Mouse (Mus musculus): ENCODE measurements at regions not wholly inside any gene's neighbourhood (a gene's known extent, or its start where the extent isn't known, plus 50 kb on each side); places are given as distances from the start of the nearest gene placed in this dataset.
A peak's percentile ranks its signal among the peaks of the same experiment; 100 is the strongest.

GRCm38 (mm10) chr10:95085688-95086268, 141.1 kb upstream of the Plxnc1 start:
- no peak for DNase-seq

- DNase-seq: no peak
These were observed 138.9 kb upstream of the Plxnc1 start for GRCm38 (mm10) chr10:95083341-95084148.

GRCm38 (mm10) chr10:95082634-95083033, 138.0 kb upstream of the Plxnc1 start:
- no peak for DNase-seq

GRCm38 (mm10) chr10:95079979-95080378, 135.3 kb upstream of the Plxnc1 start:
- DNase-seq: no peak

GRCm38 (mm10) chr10:95076421-95076820, 131.8 kb upstream of the Plxnc1 start:
- DNase-seq: no peak

GRCm38 (mm10) chr10:95075897-95076296, 131.3 kb upstream of the Plxnc1 start:
- no peak for DNase-seq

GRCm38 (mm10) chr10:95074959-95075590, 130.4 kb upstream of the Plxnc1 start:
- DNase-seq: peak in 1 of 2 experiments; percentile 14

GRCm38 (mm10) chr10:95074381-95074780, 129.7 kb upstream of the Plxnc1 start:
- no peak for DNase-seq

- DNase-seq: no peak
These were observed 123.3 kb upstream of the Plxnc1 start for GRCm38 (mm10) chr10:95067971-95068370.

DNA sequence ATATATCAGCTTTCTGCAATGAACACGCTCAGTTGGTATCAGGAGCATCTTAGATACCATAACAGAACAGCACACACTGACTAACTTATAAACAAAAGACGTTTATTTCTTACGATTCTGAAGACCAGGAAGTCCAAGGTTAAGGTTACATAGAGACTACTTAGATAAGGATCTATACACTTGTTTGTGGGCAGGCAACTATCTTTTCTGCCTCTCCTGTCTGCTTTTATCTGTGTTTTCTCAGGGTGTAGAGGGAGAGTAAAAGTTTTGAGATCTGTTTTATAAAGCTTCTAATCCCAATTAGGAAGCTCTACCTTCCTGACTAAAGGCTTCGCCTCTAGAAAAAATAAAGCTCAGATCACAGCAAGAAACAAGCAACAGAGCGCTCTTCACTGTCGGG, 122.1 kb upstream of the Plxnc1 start:
- no peak for DNase-seq

GRCm38 (mm10) chr10:95059486-95060091, 115.0 kb upstream of the Plxnc1 start:
- no peak for DNase-seq

DNA sequence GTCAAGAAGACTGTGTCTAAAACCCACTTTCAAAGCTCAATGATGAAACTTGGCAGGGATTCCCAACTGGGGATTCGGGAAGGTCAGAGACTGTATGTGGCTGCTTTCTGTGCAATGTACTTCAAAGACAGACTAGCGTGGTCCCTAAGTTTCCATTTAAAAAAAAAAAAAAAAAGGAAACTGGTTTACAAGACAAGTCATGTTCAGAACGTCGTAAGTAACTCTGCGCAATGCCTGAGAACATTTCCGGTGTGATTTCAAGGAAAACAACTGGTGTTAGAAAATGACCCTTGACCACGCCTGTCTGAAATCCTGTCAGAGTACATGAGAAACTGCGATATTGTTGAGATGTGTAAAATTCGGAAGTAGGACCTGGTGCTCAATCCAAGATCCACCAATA, 114.4 kb upstream of the Plxnc1 start:
- no peak for DNase-seq

DNA sequence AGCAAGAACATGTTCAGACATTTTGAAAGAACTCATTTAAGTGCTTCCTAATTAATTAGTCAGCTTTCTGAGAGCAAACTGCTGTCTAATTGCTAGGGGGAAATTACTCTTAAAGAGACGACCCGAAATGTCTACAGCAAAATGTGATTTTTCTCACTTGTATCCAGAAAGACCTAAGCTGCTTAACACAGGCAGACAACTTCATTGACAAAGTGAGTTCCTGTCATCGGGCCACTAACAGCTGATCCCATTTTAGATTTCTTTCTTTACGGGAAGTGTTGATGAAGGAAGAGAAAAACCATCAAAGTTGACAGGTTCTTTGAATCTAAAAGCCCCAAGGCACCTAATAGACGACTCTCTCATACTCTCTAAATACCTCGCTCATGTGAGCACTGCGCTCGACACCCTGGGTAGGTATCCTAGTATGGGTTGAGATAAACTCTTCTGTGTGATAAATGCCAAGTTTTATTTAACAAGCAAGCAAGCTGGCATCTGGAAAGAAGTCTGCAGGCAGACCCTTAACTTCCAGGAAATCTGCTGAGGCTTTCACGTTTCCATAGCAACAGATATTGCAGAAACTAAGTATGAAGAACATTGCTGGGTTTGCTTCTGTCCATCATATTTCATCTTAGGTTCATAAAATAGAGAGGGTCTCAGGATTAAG, 112.5 kb upstream of the Plxnc1 start:
- no peak for DNase-seq

DNA sequence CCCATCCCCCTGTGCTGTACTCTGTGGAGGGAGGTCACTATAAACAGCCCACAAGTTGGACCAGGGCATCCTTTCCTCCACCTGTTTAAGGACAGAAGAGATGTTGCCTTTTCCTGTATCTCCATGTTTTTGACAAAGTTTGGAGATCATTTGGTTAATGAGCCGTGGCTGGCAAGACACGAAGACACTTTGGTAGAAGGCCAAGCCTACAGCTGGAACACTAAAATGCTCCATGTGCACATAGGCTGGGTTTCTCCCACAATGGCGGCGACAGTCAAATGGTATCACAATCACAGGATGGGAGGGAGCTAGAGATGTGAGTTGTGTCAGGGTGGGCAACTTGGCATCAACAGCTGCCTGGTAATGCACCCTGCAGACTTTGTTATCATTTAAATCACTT, 111.9 kb upstream of the Plxnc1 start:
- no peak for DNase-seq

DNA sequence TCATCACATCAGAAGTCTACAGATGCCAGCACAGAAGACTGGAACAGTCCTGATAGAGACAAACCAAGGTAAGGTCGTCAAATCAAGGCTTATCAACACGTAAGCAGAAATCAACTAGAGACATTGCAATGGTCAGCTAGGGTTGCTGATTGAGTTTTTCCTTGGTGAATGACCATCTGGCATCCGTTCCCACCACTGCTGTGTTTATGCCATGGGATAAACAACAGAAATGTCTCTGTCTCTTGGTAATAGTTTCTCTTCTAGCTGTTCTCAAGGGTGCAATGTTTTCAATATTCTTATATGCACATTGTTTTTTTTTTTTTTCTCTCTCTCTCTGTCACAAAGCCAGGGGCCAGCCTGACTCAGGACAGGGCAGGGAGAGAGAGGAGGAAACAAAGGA, 110.2 kb upstream of the Plxnc1 start:
- no peak for DNase-seq

GRCm38 (mm10) chr10:95048790-95049189, 104.2 kb upstream of the Plxnc1 start:
- DNase-seq: no peak

DNA sequence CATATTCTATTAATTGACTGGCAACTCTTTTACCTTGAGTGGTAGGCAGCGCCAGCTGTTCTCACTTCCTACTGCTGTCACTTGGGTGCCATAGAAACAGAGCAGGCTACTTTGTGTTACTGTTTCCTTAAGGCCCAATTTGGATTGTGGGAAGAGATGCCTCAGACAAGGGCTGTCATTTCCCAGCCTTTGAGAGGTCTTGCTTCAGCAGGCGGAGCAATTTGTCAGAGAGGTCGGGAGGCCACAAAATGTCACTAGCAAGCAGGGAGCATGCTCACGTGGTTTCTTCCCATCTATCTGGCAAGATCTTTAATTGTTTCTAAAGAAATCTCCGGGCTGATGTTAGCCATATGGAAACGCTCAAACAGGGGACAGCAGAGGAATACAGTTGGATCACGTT, 99.3 kb upstream of the Plxnc1 start:
- DNase-seq: no peak

GRCm38 (mm10) chr10:95040258-95040895, 95.7 kb upstream of the Plxnc1 start:
- DNase-seq: no peak

DNA sequence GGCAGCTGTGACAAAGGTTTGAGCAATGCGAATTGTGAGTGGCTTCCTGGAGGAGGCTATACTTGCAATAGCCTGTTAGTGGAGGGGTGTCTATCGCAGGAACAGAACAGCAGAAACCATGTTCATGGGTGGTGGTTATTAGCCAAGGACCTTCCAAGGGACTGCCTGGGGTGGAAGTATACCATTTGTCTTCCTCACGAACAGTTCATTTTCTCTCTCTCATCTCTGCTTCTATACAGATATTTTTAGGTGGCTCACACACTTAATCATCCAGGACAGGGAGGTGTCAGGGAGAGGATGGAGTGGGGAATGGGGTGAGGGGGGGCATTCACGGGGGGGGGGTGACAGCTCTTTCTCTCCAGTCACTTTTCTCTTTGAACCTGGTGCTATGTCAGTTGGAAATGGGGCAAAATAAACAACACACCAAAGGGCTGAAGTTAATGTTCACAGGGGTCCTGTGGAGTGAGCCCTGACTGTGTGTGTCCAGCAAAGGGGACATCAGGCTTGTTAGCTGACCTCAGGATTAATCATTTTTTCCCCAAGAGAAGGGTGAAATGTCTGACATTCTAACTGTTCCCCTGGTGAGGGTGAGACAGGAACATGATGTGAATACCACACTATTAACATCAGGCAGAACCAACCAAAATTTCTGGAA, 91.5 kb upstream of the Plxnc1 start:
- DNase-seq: no peak

- no peak for DNase-seq
These were observed 90.7 kb upstream of the Plxnc1 start for GRCm38 (mm10) chr10:95035371-95035770.

- DNase-seq: no peak
These were observed 89.9 kb upstream of the Plxnc1 start for GRCm38 (mm10) chr10:95034566-95034965.
